33 mouse cellular contexts compared by ENCODE assay signal in genomic region chr7:140787406-140788052, GRCm38 (mm10). TPM values are rescaled to one million over a fixed set of nuclear protein-coding genes. Genes with fewer than 3 reads are reported as not detected.
DNase-seq lines count a peak whose midpoint lies in the region; TF ChIP-seq lines count a peak whose summit lies in the region.
"Had no signal": no experiment of that assay in that cellular context is flagged by ENCODE, and none has a peak within 500 bp of the region (broad histone marks: within the 10 kb centered on the region; RNA-seq: fewer than 3 reads in every experiment).

TSS of gene Syce1 (minus strand) at chr7:140787852.

- H3K27ac ChIP-seq in heart, embryonic 10.5 days, result no peak within 1 kb of the TSS
- H3K27ac ChIP-seq: embryonic facial prominence, embryonic 13.5 days; intestine, embryonic 15.5 days; layer of hippocampus, adult 2 months; limb, embryonic 13.5 days; liver, embryonic 12.5 days; midbrain, embryonic 13.5 days had no signal

- DNase-seq in heart, embryonic 10.5 days (ENCODE audit: low spot score), result peak; percentile 63
- DNase-seq in heart, adult 8-10 months (ENCODE audit: low spot score), result no peak
- DNase-seq in R1 (ENCODE audit: low read depth, low spot score), result peak; percentile 89
- peak; percentile 61 for DNase-seq in testis, postnatal 10 days (ENCODE audit: low spot score)
- DNase-seq in frontal cortex, postnatal 25 days (ENCODE audit: low spot score in 2 of 2), result no peak
- DNase-seq in embryo, embryonic 11 days, result no peak
- DNase-seq: adrenal gland, postnatal 14 days; cerebellum, adult 11 months; cerebellum, adult 9-10 months; cerebellum, postnatal 36 days; kidney, adult 2 months; kidney, postnatal 36 days; liver, postnatal 0 days; lung, postnatal 36 days; retina, postnatal 1 day; right cerebral cortex, postnatal 14 days had no signal

- no peak within 1 kb of the TSS for H3K4me3 ChIP-seq in heart, embryonic 10.5 days
- H3K4me3 ChIP-seq in E14TG2a.4 (replicated peaks; ENCODE audit: low read length), result peak within 1 kb of the TSS; percentile 76
- H3K4me3 ChIP-seq: embryonic facial prominence, embryonic 13.5 days; heart, embryonic 12.5 days; intestine, embryonic 15.5 days; layer of hippocampus, adult 2 months; limb, embryonic 13.5 days; liver, embryonic 12.5 days; midbrain, embryonic 13.5 days had no signal

- no peaks in the 10 kb centered on the region for H3K27me3 ChIP-seq in heart, embryonic 10.5 days (ENCODE audit: insufficient read depth, poor library complexity, severe bottlenecking)
- H3K27me3 ChIP-seq in E14TG2a.4 (ENCODE audit: insufficient read depth, low read length), result peaks cover 32% of the 10 kb centered on the region
- H3K27me3 ChIP-seq: embryonic facial prominence, embryonic 13.5 days; heart, embryonic 12.5 days; intestine, embryonic 15.5 days; limb, embryonic 13.5 days; liver, embryonic 12.5 days; midbrain, embryonic 13.5 days had no signal

- H3K4me1 ChIP-seq in heart, embryonic 10.5 days, result no peaks in the 10 kb centered on the region
- peaks cover 10% of the 10 kb centered on the region; the same call in 1 of the 2 replicates for H3K4me1 ChIP-seq in E14TG2a.4 (replicated peaks; ENCODE audit: low read depth, low read length)
- H3K4me1 ChIP-seq: embryonic facial prominence, embryonic 13.5 days; heart, embryonic 12.5 days; intestine, embryonic 15.5 days; limb, embryonic 13.5 days; liver, embryonic 12.5 days; midbrain, embryonic 13.5 days had no signal

- H3K9me3 ChIP-seq in heart, embryonic 10.5 days, result no peaks in the 10 kb centered on the region
- peaks cover 21% of the 10 kb centered on the region for H3K9me3 ChIP-seq in E14TG2a.4 (ENCODE audit: low read length)
- H3K9me3 ChIP-seq: embryonic facial prominence, embryonic 13.5 days; heart, embryonic 12.5 days; intestine, embryonic 15.5 days; limb, embryonic 13.5 days; liver, embryonic 12.5 days had no signal

- TF ChIP-seq CTCF in E14TG2a.4 (conservative IDR thresholded peaks at IDR 0.05; ENCODE audit: low read length), result no peak

- WGBS in heart, embryonic 10.5 days, result 65% methylated on average over 33 of the region's 33 CpGs

- H3K36me3 ChIP-seq in heart, embryonic 10.5 days, result no peaks in the 10 kb centered on the region
- no peaks in the 10 kb centered on the region for H3K36me3 ChIP-seq in E14TG2a.4 (ENCODE audit: insufficient read depth, low read length)
- H3K36me3 ChIP-seq: embryonic facial prominence, embryonic 13.5 days; heart, embryonic 12.5 days; intestine, embryonic 15.5 days; limb, embryonic 13.5 days; liver, embryonic 12.5 days; midbrain, embryonic 13.5 days had no signal

RNA-seq across cellular contexts. Expression of gene Syce1, which starts in this region (rescaled TPM):
- polyA plus RNA-seq in heart, embryonic 10.5 days (2016; fragmentation: Nextera tagmentation; extraction: Ambion mirVana), result 0.16 and 0.49 TPM in 2 replicates
- total RNA-seq in heart, adult 8-10 months (2022), result under 1 TPM in 1 of 4 experiments, not detected in 3; 0.28 TPM
- total RNA-seq: adrenal gland, postnatal 14 days; CH12.LX; gastrocnemius, adult 8-10 months; gastrocnemius, postnatal 4 days; heart, postnatal 25 days; layer of hippocampus, adult 2 months; layer of hippocampus, postnatal 14 days; monocyte, adult 5-6 weeks had no signal
- polyA plus RNA-seq: embryonic facial prominence, embryonic 13.5 days; forebrain, embryonic 11.5 days; liver, postnatal 0 days; neural tube, embryonic 14.5 days; small intestine, adult 2 months had no signal

Comparison
In these comparisons a context has a peak if more than half of its experiments do, and no peak if none do; other contexts are left out.
1. Peak in DNase-seq in heart, embryonic 10.5 days; RNA of the gene not detected or under 1 TPM.
2. DNase-seq: peak in R1 (single experiment) and testis, postnatal 10 days (single experiment); none in heart, adult 8-10 months (single experiment), frontal cortex, postnatal 25 days (0 of 2) and embryo, embryonic 11 days (single experiment).